Mouse (Mus musculus) ovary, postnatal 14 days (tissue): ENCODE measurements at regions not wholly inside any gene's neighbourhood (a gene's known extent, or its start where the extent isn't known, plus 50 kb on each side); places are given as distances from the start of the nearest gene placed in this dataset.

Source experiments
- DNase-seq: peaks from one replicate; pipeline ENCODE4 v3.0.0; 2022; ENCODE audit warnings: low spot score

DNA sequence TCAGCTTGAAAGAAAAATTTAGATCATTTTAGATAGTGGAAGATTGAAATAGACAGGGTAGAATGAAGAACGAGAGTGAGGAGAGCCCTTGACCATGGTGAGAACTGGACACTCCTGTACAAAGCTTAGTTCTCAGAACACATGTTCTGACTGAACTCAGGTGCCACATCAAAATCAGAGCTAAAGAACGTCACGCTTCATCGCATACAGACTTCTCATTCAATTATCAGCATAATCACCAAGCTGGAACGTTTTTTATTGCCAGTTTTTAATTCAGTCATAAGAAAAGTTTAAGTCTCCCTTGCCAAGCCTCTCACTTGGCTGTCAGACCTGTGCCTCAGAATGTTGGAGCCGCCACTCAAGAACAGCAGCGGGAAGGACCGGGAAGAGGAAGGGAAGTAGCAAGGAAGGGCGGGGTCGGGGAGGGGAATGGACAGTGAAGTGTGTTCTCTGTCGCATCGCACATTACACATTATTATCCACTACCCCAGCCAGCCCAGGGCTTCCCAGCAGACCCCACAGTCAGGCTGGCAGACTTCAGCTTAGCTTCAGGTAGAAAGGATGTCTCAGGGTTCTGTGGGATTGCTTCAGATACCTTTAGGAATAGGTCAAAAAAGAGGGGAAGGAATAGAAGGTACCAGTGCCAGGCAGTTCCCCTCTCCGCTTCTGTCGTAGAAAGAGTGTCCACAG, 140.1 kb upstream of the Smim15 start:
- DNase-seq = no peak

- no peak for DNase-seq
Observed at GRCm38 (mm10) chr13:107903150-107903959, 140.9 kb upstream of the Smim15 start.

GRCm38 (mm10) chr13:107902800-107903149, 141.5 kb upstream of the Smim15 start:
- no peak for DNase-seq

DNA sequence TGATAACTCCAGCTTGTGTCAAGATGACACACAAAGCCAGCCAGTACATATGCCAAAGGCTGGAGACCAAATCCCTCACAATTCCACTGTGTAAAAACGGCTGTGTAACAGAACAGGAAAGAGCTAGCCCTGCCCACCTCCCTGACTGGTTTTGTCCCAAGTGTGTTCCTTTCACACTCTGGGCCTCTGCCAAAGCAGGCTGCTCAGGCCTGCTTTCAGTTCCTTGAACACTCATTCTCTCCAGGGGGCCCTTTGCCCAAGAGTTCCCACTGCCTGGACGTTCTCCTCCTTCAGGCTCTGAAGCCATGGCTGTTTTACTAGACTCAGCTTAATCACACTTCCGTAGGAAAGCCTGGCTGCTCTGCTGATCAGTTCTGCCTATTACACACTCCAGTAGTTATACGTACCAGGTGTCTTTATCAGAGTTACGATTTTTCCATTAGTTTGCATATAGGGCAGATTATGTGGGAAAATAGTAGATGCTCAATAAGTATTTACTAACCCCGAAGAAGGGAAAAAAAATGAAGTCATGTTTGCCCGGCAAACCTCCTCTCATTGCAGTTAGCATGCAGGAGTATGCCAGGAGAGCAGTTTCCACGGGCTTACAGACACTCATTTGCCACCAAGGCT, 144.5 kb upstream of the Smim15 start:
- no peak for DNase-seq

- DNase-seq = no peak
Observed at GRCm38 (mm10) chr13:107897646-107898045, 146.6 kb upstream of the Smim15 start.

- no peak for DNase-seq
Observed at GRCm38 (mm10) chr13:107897184-107897583, 147.1 kb upstream of the Smim15 start.

DNA sequence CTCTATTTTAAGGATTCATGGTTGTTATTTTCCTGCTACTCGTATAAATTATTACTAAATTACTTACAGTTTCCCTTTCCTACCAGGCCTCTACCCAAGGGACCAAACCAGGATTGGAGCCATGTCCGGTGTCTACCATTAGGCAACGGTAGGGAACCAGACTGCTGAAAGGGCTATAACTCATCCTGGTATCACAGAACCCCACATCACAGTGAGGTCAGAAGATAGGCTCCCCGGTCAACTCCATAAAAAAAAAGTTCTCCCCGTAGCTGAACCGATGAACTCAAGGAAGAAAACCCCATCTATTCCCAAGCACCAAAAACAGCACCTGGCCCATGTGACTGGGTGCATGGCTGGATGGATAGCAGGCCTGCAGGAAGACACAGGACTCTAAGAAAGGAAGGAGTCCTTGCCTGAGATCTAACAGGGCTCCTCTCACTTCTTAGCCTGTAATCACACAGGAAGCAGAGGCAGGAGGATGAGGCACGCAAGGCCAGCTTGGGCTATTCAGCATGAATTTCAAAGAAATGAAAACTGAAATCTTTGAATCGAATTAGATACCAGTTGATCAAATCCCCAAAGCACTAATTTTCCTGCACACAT, 150.6 kb upstream of the Smim15 start:
- DNase-seq = no peak

DNA sequence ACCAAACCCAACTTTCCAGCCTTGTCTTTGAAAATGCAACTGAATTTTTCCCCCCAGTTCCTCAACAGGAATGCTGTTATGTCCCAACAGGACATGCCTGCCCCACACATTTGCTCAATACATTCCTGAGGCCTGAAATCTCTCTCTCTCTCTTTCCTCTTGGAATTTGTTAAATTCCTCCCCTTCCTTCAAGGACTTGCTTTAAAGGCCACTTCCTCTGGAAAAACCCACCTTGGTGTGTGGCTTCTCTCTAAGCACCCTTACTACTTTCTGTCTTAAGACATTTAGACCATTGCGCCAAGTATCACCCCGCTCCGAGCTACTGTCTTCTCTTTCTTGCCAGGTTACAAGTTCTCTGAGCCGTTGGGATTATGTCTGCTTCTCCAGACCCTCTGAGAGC, 151.2 kb upstream of the Smim15 start:
- no peak for DNase-seq

DNA sequence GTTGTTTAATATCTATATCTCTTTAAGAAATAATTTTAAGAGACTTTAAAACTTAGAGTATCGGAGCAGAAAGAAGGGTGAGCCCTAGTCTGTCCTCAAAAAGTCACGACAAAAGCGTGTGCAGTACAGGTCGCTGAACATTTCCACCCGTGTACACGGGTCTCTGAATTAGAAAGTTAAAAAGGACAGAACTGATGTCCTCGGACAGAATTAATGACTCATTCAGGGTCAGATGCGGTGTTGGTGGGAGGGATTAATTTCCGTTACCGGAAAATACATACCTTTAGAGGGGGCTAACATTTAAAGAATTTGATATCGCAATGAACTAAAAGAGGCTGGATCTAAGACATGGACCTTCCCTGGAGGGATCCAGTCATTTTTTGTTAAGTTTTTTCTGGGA, 152.3 kb upstream of the Smim15 start:
- DNase-seq = no peak

DNA sequence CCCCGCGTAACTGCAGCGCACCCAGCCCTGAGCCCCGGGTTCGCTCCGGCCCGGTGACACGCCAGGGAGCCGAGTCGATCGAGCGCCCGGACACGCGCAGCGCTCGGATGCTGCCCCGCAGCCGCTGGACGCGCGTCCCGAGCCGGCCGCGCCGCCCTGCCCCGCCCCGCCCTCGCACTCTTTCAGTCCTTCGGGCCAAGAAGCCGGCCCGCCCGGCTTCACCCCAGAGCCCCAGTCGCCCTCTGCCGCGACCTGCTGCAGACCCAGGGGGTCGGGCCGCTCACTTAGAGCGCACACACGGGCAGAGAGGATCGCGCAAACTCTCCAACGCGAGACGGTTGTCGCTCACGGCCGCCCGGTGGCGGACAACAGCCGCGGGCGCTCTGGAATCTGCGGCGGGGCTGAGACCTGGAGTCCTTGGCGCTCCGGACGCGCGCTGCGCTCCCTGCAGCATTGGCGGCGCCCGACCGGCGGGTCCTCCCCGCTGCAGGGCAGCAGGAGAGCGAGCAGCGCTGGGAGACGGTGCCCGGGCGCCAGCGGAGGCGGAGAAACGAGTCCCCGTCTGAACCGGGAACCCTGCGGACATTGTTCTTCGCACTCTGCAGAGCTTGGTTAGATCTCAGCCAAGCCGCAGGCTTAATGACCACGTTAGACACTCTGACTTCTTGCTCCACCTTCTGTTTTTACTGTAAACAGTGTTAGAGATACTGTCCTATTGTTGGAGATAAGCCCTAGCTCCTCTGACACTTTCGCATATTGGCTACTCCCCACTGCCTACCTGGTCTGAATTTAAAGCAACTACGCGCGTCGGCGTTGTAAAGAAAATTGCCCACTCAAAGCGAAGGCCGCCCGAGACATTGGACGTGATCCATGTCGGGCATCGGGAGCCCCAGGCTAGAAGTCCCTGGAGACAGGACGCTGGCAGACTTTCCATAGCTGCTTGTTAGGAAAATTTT, 153.1 kb upstream of the Smim15 start:
- DNase-seq = peak; percentile 56

DNA sequence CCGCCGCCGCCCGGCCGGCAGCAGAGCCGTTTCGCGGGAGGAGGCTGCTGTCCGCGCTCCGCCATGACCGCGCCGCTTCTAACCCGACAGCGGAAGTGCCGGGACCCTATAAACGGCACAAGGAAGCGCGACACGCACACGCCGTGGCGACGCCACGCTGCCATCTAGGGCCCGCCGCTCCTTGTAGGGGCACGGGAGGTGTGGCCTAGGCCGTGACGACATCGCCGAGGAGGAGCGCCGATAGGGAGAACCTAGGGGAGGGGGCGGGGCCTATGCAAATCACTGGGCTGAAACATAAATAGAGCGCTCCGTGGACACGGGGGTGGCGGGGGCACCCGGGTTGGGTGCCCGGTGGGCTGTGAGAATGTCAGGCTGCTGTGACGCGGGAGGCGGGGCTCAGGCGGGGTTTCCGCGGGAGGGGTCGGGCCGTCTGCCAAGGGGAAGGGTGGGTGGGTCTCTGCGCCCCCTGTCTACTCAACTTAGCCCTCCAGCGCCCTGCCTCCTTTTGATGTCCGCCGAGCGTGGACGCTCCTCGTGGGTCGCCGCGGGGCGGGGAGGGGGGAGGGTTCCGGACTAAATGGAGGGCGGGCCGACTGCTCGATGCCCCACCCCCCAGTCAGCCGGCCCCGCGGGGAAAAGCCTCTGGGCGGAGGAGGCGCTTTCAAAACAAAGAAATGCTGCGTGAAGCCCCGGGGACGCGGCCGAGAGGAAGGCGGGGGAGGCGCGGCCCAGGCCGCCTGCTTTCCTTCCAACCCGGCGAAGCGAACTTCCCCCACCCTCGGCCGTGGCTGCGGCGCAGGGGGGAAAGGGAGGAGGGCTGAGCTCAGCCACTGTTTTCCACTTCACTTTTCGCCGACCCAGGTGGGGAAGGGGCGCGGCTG, 154.0 kb upstream of the Smim15 start:
- DNase-seq = peak; percentile 96

DNA sequence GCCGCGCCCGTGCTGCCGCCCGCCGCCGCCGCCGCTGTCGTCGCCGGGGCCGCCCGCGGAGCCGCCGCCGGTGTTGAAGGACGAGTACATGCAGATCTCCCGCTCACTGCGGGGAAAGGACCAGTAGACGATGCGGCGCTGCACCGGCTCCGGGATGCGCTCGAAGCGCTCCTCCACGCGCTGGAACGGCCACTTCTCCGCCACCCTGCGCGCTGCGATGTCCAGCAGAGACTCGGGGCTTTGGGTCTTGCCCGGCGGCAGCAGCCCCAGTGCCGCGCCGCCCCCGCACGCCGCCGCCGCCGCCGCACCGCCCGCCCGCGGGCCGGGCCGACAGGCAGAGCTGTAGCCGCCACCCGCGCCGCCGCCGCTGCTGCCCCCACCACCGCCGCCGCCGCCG, 154.7 kb upstream of the Smim15 start:
- DNase-seq = no peak

GRCm38 (mm10) chr13:107888571-107889451, 155.4 kb upstream of the Smim15 start:
- DNase-seq = peak; percentile 31

GRCm38 (mm10) chr13:107888231-107888555, 156.1 kb upstream of the Smim15 start:
- DNase-seq = no peak

- DNase-seq = no peak
Observed at GRCm38 (mm10) chr13:107887366-107888230, 156.6 kb upstream of the Smim15 start.

DNA sequence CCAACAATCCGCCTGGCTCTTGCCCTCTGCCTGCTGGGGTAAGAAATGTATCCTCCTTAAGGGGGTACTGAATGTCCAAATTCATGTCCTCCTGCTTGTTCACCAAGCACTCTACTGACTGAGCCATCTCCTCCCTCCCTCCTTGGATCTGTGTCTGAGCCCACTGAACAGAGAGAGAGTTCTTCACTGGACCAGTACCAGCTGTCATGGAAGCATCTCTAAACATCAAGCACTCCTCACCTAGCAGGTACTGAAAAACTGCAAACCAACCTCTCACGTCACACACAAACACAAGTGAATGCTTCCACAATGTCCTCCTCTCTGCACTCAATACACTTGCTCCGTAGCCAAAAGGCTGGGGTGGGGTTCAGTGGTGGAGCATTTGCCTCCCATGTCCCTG, 159.4 kb upstream of the Smim15 start:
- DNase-seq = no peak

DNA sequence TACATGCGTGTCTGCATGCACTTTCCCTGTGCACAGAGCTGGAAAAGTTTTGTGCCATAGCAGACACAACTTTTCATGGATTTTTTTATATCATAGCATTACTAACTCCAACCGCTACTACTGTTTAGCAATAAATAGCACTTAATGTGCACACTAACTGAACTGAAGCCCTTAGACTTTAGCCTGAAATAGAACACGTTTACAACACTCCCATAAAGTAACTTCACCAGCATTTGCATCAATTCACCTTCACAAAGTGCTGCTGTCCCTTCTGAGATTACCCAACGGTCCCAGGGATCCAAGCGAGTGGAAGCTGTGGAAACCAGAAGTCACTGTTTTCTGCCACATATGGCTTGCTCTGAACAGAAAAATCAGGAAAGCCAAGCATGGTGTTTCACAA, 161.9 kb upstream of the Smim15 start:
- no peak for DNase-seq

DNA sequence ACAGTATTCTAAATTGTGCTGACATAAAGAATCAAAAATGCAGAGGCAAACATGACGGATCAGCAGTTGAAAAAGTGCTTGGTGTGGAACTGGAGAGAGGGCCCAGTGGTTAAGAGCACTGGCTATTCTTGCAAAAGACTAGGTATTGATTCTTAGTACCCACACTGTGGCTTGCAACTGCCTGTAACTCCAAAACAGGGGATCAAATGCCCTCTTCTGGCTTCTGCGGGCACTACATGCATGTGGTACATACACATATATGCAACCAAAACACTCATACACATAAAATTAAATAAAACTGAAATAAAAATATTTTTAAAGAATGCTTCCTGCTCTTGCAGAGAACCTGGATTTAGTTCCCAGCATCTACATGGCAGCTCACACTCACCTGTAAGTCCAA, 163.7 kb upstream of the Smim15 start:
- DNase-seq = no peak

DNA sequence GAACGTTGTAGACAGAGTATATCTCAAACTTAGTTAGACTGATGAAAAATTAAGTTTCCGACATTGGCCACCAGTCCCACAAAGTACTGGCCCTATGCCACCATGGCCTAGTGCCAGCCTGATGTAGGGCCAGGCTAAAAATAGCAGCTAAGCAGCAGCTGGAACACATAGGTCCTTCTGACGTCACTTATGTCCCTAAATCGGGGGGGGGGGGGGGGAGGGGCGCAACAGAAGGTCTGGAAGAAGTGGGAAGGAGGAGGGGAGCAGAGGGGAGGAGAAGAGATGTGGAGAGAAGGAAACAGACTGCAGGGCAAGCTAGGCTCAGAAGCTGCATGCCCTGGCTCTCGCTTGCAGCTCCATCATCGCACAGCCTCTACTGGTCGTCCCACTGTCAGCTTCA, 164.7 kb upstream of the Smim15 start:
- no peak for DNase-seq
